Mouse (Mus musculus): ENCODE data around the gene Krt7.

DNA sequence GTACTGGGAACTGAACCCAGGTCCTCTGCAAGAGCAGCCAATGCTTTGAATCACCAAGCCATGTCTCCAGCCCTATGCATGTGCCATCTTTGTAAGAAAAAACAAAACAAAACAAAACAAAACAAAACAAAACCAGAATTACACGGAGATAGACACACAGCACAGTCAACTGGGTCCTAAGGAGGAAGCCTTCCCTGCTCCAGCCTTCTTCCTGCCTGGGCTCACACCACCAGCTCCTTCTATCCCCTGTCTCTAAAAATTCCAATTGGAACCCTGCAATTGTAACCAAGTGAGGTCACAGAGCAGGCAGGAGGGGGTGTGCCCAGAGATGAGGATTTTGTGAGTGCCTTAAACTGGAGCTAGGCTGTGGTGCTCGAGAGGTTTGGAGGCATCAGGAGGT lies 36.6 kb downstream of the Krt7 start, which contains the start of gene Krt88:
- no peak for TF ChIP-seq CTCF (IDR thresholded peaks at IDR 0.05; ENCODE audit: low read depth, low read length)
- no peak for TF ChIP-seq POLR2A (IDR thresholded peaks at IDR 0.05; ENCODE audit: extremely low read depth, insufficient read depth, low read length)
